Mouse (Mus musculus) left cerebral cortex, postnatal 25 days (tissue): Measurements from ENCODE around the gene Map3k19. TPM values are rescaled to one million over a fixed set of nuclear protein-coding genes. Genes with fewer than 3 reads are reported as not detected.

Source experiments
- DNase-seq, 2 experiments: peaks; one replicate each; pipeline ENCODE4 v3.0.0; 2022; ENCODE audit warnings: low spot score in 2 of 2, mixed read lengths in 1 of 2
- intact Hi-C: fragments of 180-260 bp; cut with DNase I; formaldehyde crosslinking; loops from one replicate; pipeline ENCODE4 v1.15.1; 2025
- total RNA-seq, 2 experiments: library from RNA; stranded (reverse); gene quantifications; 2 replicates each; pipeline ENCODE4 v1.2.3; 2021

The Map3k19 gene
- 1 to 10 TPM; 5.4 to 6.0 TPM for total RNA-seq

- peak; percentile 52 to 54 for DNase-seq
- intact Hi-C loops: no loop called here
Measured at GRCm38 (mm10) chr1:127854486-127855222, at the start of gene Map3k19. Gene Map3k19, minus strand, starts transcription at chr1:127855031.

GRCm38 (mm10) chr1:127899401-127899800, 44.6 kb upstream of the Map3k19 start:
- intact Hi-C loops: no loop called here
- no peak for DNase-seq

- intact Hi-C loops: no loop called here
- no peak for DNase-seq
Measured at GRCm38 (mm10) chr1:127869276-127869675, 14.4 kb upstream of the Map3k19 start.

- intact Hi-C loops: no loop called here
- peak; percentile 90 to 91 for DNase-seq
Measured at GRCm38 (mm10) chr1:127868300-127869261, 13.8 kb upstream of the Map3k19 start, which contains the start of gene Rab3gap1. Gene Rab3gap1, plus strand, starts transcription at chr1:127868773.

- intact Hi-C loops: no loop called here
- no peak for DNase-seq
Measured at GRCm38 (mm10) chr1:127863806-127864205, 9.0 kb upstream of the Map3k19 start.

GRCm38 (mm10) chr1:127861900-127862299, 7.1 kb upstream of the Map3k19 start:
- no peak for DNase-seq
- intact Hi-C loops: no loop called here

- intact Hi-C loops: no loop called here
- DNase-seq: peak in 1 of 2 experiments; percentile 47
Measured at GRCm38 (mm10) chr1:127860492-127860891, 5.7 kb upstream of the Map3k19 start.

- intact Hi-C loops: no loop called here
- no peak for DNase-seq
Measured at GRCm38 (mm10) chr1:127859799-127860400, 5.1 kb upstream of the Map3k19 start.

- no peak for DNase-seq
- intact Hi-C loops: no loop called here
Measured at GRCm38 (mm10) chr1:127858945-127859648, 4.3 kb upstream of the Map3k19 start.

- no peak for DNase-seq
- intact Hi-C loops: no loop called here
Measured at GRCm38 (mm10) chr1:127850075-127850610, 4.7 kb downstream of the Map3k19 start.

- no peak for DNase-seq
- intact Hi-C loops: no loop called here
Measured at GRCm38 (mm10) chr1:127845472-127845871, 9.4 kb downstream of the Map3k19 start.

- intact Hi-C loops: no loop called here
- peak in 1 of 2 experiments; percentile 42 for DNase-seq
Measured at GRCm38 (mm10) chr1:127838602-127839001, 16.2 kb downstream of the Map3k19 start.

- DNase-seq: no peak
- intact Hi-C loops: no loop called here
Measured at GRCm38 (mm10) chr1:127836619-127837018, 18.2 kb downstream of the Map3k19 start.

- intact Hi-C loops: no loop called here
- DNase-seq: no peak
Measured at GRCm38 (mm10) chr1:127834202-127834601, 20.6 kb downstream of the Map3k19 start.

- no peak for DNase-seq
- intact Hi-C loops: no loop called here
Measured at GRCm38 (mm10) chr1:127833714-127834113, 21.1 kb downstream of the Map3k19 start.

- intact Hi-C loops: no loop called here
- DNase-seq: no peak
Measured at GRCm38 (mm10) chr1:127830215-127830921, 24.5 kb downstream of the Map3k19 start.

GRCm38 (mm10) chr1:127827325-127827724, 27.5 kb downstream of the Map3k19 start:
- DNase-seq: peak; percentile 41 to 54
- intact Hi-C loops: loop anchor here (5.0 kb wide), 2 partner anchors 90 to 315 kb away; no protein-coding TSS in a partner anchor

- no peak for DNase-seq
Measured at GRCm38 (mm10) chr1:127816381-127816780, 38.5 kb downstream of the Map3k19 start.

More at GRCm38 (mm10) chr1:127816381-127816780, 38.5 kb downstream of the Map3k19 start:
- intact Hi-C loops: no loop called here
